Mouse (Mus musculus) small intestine, adult 2 months (tissue): Measurements from ENCODE around the gene Tubb5. TPM values are rescaled to one million over a fixed set of nuclear protein-coding genes. Genes with fewer than 3 reads are reported as not detected.

ENCODE experiments used
- H3K27ac ChIP-seq: fragments of 200-500 bp; 2 replicates; pipeline ENCODE4 v1.5.1; 2012; ENCODE audit warnings: low read depth, low read length, control low read depth, inconsistent platforms; ENCODE audit not compliant: insufficient read depth
- H3K27me3 ChIP-seq: fragments of 200-500 bp; 2 replicates; pipeline ENCODE4 v1.6.1; 2012; ENCODE audit warnings: mild to moderate bottlenecking, moderate library complexity, low read length, inconsistent platforms; ENCODE audit not compliant: control insufficient read depth, insufficient read depth
- H3K36me3 ChIP-seq: fragments of 200-500 bp; 2 replicates; pipeline ENCODE4 v1.6.1; 2012; ENCODE audit warnings: mild to moderate bottlenecking, low read length, control low read depth, inconsistent platforms; ENCODE audit not compliant: control insufficient read depth, insufficient read depth
- H3K4me1 ChIP-seq: fragments of 200-500 bp; 2 replicates; pipeline ENCODE4 v1.6.1; 2012; ENCODE audit warnings: low read length, inconsistent platforms, mixed read lengths; ENCODE audit not compliant: control insufficient read depth, insufficient read depth, insufficient read length
- H3K4me3 ChIP-seq: fragments of 200-500 bp; 2 replicates; pipeline ENCODE4 v1.5.1; 2012; ENCODE audit warnings: low read depth, mild to moderate bottlenecking, control low read depth, inconsistent platforms, low read length, moderate library complexity
- CTCF ChIP-seq: fragments of 200-500 bp; IDR thresholded peaks from 2 replicates; pipeline ENCODE4 v1.5.1; 2012; ENCODE audit warnings: low read depth, mild to moderate bottlenecking, control low read depth, inconsistent platforms, low read length, moderate library complexity, mixed read lengths; ENCODE audit not compliant: insufficient replicate concordance, insufficient read length; ENCODE audit errors: extremely low read depth
- POLR2A ChIP-seq: fragments of 200-500 bp; IDR thresholded peaks from 2 replicates; pipeline ENCODE4 v1.6.1; 2012; ENCODE audit warnings: low read depth, mild to moderate bottlenecking, control low read depth, inconsistent platforms, low read length, moderate library complexity
- WGBS: fragments of 180-500 bp; shearing (Covaris S2); methylation state at CpG from one replicate; pipeline ENCODE4 v1.1.7; 2018; 5-methylcytosine and 5-hydroxymethylcytosine counted together
- polyA plus RNA-seq: library from polyadenylated mRNA; depleted of rRNA; stranded (reverse); fragments of >200 nt; gene quantifications from 2 replicates; pipeline ENCODE4 v1.2.3, GENCODE M21; 2012

Gene Tubb5
- polyA plus RNA-seq, 1 experiment, result 157 TPM

- no peaks in the 10 kb centered on the region for H3K36me3 ChIP-seq
- peak overlapping the region; percentile 38; the same call in 1 of the 2 replicates for H3K27ac ChIP-seq
- H3K4me1 ChIP-seq, result peaks cover 27% of the 10 kb centered on the region; the same call in 1 of the 2 replicates
- TF ChIP-seq POLR2A (no peak), CTCF (no peak)
- WGBS, result 28% methylated on average over 7 of the region's 7 CpGs
- H3K4me3 ChIP-seq, result no peak overlapping the region
- H3K27me3 ChIP-seq, result no peaks in the 10 kb centered on the region
Observed at GRCm38 (mm10) chr17:35815836-35816235, 22.3 kb downstream of the Tubb5 start.

GRCm38 (mm10) chr17:35814678-35815077, 23.4 kb downstream of the Tubb5 start:
- no peak for TF ChIP-seq POLR2A
- TF ChIP-seq CTCF, result no peak
- no peaks in the 10 kb centered on the region for H3K36me3 ChIP-seq
- peaks cover 27% of the 10 kb centered on the region; the same call in 1 of the 2 replicates for H3K4me1 ChIP-seq
- no peak overlapping the region for H3K4me3 ChIP-seq
- 9% methylated on average over 6 of the region's 6 CpGs for WGBS
- peak overlapping the region; percentile 19; the same call in 1 of the 2 replicates for H3K27ac ChIP-seq
- no peaks in the 10 kb centered on the region for H3K27me3 ChIP-seq

GRCm38 (mm10) chr17:35813653-35814052, 24.5 kb downstream of the Tubb5 start:
- TF ChIP-seq POLR2A (no peak), CTCF (no peak)
- no peaks in the 10 kb centered on the region for H3K27me3 ChIP-seq

GRCm38 (mm10) chr17:35813245-35813647, 24.9 kb downstream of the Tubb5 start:
- Histone ChIP-seq H3K36me3 (no peaks in the 10 kb centered on the region), H3K4me3 (no peak overlapping the region), H3K27me3 (no peaks in the 10 kb centered on the region), H3K27ac (peak overlapping the region; percentile 65), H3K4me1 (peaks cover 27% of the 10 kb centered on the region; the same call in 1 of the 2 replicates)
- WGBS, result 8% methylated on average over 7 of the region's 7 CpGs
- TF ChIP-seq POLR2A (no peak), CTCF (no peak)

More at GRCm38 (mm10) chr17:35813653-35814052, 24.5 kb downstream of the Tubb5 start:
- no peak overlapping the region for H3K4me3 ChIP-seq
- peak overlapping the region; percentile 65 for H3K27ac ChIP-seq
- no peaks in the 10 kb centered on the region for H3K36me3 ChIP-seq
- WGBS, result 21% methylated on average over 7 of the region's 7 CpGs
- peaks cover 27% of the 10 kb centered on the region; the same call in 1 of the 2 replicates for H3K4me1 ChIP-seq

- TF ChIP-seq CTCF (no peak), POLR2A (no peak)
- H3K4me1 ChIP-seq, result peaks cover 27% of the 10 kb centered on the region; the same call in 1 of the 2 replicates
- 57% methylated on average over 6 of the region's 6 CpGs for WGBS
- H3K27me3 ChIP-seq, result no peaks in the 10 kb centered on the region
- no peak overlapping the region for H3K4me3 ChIP-seq
- no peaks in the 10 kb centered on the region for H3K36me3 ChIP-seq
- H3K27ac ChIP-seq, result peak overlapping the region; percentile 65
Observed at GRCm38 (mm10) chr17:35812736-35813135, 25.4 kb downstream of the Tubb5 start.

GRCm38 (mm10) chr17:35812307-35812706, 25.8 kb downstream of the Tubb5 start:
- no peak overlapping the region for H3K4me3 ChIP-seq
- no peaks in the 10 kb centered on the region for H3K27me3 ChIP-seq
- H3K27ac ChIP-seq, result peak overlapping the region; percentile 65
- no peaks in the 10 kb centered on the region for H3K36me3 ChIP-seq
- H3K4me1 ChIP-seq, result peaks cover 27% of the 10 kb centered on the region; the same call in 1 of the 2 replicates
- 82% methylated on average over 5 of the region's 5 CpGs for WGBS
- TF ChIP-seq POLR2A, result no peak
- TF ChIP-seq CTCF, result no peak

- no peak for TF ChIP-seq POLR2A
- no peak for TF ChIP-seq CTCF
- WGBS, result 65% methylated on average over 5 of the region's 5 CpGs
- no peaks in the 10 kb centered on the region for H3K27me3 ChIP-seq
- no peak overlapping the region for H3K4me3 ChIP-seq
- H3K27ac ChIP-seq, result 0 out of 2 replicates have a peak overlapping the region, but pooled peaks have one; percentile 12
- H3K4me1 ChIP-seq, result peaks cover 27% of the 10 kb centered on the region; the same call in 1 of the 2 replicates
- no peaks in the 10 kb centered on the region for H3K36me3 ChIP-seq
Observed at GRCm38 (mm10) chr17:35810900-35811648, 27.0 kb downstream of the Tubb5 start.
